Mouse (Mus musculus) bone marrow macrophage, adult 2 months (primary cell): ENCODE results near the gene Ano1. TPM values are rescaled to one million over a fixed set of nuclear protein-coding genes. Genes with fewer than 3 reads are reported as not detected.

Experiments used
- H3K27ac ChIP-seq: 2 replicates; pipeline ENCODE4 v1.5.1; 2012; ENCODE audit warnings: low read depth, low read length; ENCODE audit not compliant: insufficient read depth
- H3K4me1 ChIP-seq: 2 replicates; pipeline ENCODE4 v1.6.1; 2012; ENCODE audit warnings: low read length; ENCODE audit not compliant: control insufficient read depth, insufficient read depth
- H3K4me3 ChIP-seq: 2 replicates; pipeline ENCODE4 v1.5.1; 2012; ENCODE audit warnings: mild to moderate bottlenecking, low read length, moderate library complexity; ENCODE audit not compliant: insufficient read depth
- CTCF ChIP-seq: IDR thresholded peaks from 2 replicates; pipeline ENCODE4 v1.5.1; 2012; ENCODE audit warnings: low read depth, mild to moderate bottlenecking, low read length, moderate library complexity
- POLR2A ChIP-seq: IDR thresholded peaks from 2 replicates; pipeline ENCODE4 v1.6.1; 2012; ENCODE audit warnings: mild to moderate bottlenecking, low read depth, low read length, borderline replicate concordance
- polyA plus RNA-seq: library from polyadenylated mRNA; stranded (reverse); fragments of >200 nt; gene quantifications from 2 replicates; pipeline ENCODE4 v1.2.4, GENCODE M21; 2012; ENCODE audit not compliant: missing spikeins, insufficient read depth, insufficient read length

The Ano1 gene
- polyA plus RNA-seq, 1 experiment = not detected

DNA sequence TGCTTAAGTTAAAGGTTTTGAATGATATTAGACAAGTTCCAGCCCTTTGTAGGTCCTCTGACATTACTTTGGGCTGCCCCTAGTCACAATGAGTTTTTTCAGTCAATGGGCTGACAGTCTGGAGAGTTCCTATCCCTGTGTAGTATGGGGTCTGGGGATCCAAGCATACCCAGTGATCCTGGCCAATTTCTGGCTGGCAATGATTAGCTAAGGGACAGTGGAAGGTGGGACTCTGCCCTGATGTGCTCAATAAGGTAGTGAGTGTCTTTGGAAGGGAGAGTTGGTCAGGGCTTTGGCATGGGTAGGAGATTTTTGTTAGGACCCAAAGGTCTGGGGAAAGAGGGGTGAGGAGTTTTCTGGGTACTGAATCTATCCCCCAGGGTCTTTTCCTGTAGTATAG is 180.2 kb downstream of the Ano1 start:
- no peak for TF ChIP-seq CTCF
- TF ChIP-seq POLR2A = no peak
- Histone ChIP-seq H3K27ac (no peak overlapping the region), H3K4me3 (no peak overlapping the region), H3K4me1 (peaks cover 32% of the 10 kb centered on the region)

DNA sequence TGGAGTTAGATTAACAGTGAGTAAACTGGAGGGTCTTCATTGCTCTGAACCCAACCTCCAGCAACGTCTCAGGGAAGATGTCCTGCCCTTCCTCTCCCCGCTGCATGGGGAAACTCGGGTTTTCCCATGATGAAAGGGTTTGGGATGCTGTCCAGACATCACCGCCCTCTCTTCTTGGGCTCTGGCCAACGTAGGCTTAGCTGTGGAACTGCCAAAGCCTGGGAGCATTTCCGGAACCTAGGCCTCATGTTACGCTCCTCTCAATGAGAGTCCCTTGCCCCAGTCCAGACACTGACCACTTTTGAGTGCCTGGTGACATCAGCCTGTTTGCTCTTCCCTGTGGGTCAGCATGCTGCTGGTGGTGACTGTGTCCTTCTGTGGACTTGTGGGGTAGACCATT is 182.3 kb downstream of the Ano1 start:
- TF ChIP-seq CTCF (no peak), POLR2A (no peak)

DNA sequence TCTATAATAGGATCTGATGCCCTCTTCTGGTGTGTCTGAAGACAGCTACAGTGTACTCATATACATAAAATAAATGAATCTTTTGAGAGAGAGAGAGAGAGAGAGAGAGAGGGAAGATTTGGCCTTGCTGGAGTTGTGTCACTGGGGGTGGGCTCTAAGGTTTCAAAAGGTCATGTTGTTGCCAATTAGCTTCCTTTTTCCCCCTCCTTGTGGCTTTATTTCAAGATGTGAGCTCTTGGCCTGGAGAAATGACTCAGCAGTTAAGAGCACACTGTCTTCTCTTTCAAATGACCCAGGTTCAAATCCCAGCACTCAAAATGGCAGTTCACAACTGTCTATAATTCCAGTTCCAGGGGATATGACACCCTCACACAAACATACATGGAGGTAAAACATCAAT is 183.7 kb downstream of the Ano1 start:
- H3K4me3 ChIP-seq = no peak overlapping the region
- H3K4me1 ChIP-seq = peaks cover 28% of the 10 kb centered on the region
- TF ChIP-seq POLR2A = no peak
- no peak for TF ChIP-seq CTCF
- H3K27ac ChIP-seq = no peak overlapping the region

More for the DNA sequence above, 182.3 kb downstream of the Ano1 start:
- H3K4me3 ChIP-seq = no peak overlapping the region
- H3K27ac ChIP-seq = no peak overlapping the region
- peaks cover 28% of the 10 kb centered on the region for H3K4me1 ChIP-seq

DNA sequence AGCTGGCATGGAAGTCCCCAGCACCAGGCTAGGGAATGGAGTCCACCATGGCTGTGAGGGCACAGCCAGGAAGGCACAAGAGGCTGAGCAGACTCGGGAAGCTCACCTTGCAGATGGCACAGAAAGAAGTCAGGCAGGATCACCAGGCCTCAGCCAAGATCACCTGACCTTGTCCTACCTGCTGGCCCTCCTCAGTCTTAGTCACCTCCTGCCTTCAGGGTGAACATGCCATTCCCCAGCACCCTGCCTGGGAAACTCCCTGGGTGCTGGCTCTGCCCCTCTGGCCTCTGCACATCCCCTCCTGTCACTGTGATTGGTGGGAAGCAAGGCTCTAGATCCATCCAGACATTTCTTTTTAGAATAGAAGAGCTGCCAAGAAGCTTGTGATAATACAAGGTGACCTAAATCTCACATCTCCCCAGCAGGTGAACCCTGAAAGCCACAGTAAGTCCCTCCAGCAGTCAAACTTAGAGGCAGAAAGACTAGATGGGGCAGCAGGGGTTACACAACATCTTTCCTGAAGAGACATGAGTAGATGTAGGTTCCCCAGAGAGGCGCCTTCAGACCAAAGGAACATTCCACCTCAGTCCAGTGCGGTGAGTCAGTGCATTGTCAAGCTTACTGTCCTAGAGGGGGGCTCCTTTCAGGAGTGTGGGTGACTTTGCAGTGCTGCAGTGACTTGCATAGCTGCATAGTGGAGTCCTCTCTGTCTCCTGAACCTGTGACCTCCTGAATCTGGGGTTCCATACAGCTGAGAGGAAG is 184.7 kb downstream of the Ano1 start:
- Histone ChIP-seq H3K4me1 (peaks cover 28% of the 10 kb centered on the region), H3K4me3 (no peak overlapping the region), H3K27ac (no peak overlapping the region)
- no peak for TF ChIP-seq POLR2A
- TF ChIP-seq CTCF = no peak

- Histone ChIP-seq H3K4me3 (no peak overlapping the region), H3K4me1 (peaks cover 6% of the 10 kb centered on the region), H3K27ac (no peak overlapping the region)
- TF ChIP-seq POLR2A = no peak
- no peak for TF ChIP-seq CTCF
Measured at GRCm38 (mm10) chr7:144563456-144564155, 188.2 kb downstream of the Ano1 start.

- Histone ChIP-seq H3K27ac (no peak overlapping the region), H3K4me1 (no peaks in the 10 kb centered on the region), H3K4me3 (no peak overlapping the region)
- TF ChIP-seq POLR2A (no peak), CTCF (no peak)
Measured at GRCm38 (mm10) chr7:144562016-144562415, 189.8 kb downstream of the Ano1 start.

- Histone ChIP-seq H3K27ac (no peak overlapping the region), H3K4me1 (no peaks in the 10 kb centered on the region), H3K4me3 (no peak overlapping the region)
- TF ChIP-seq POLR2A = no peak
- TF ChIP-seq CTCF = no peak
Measured at GRCm38 (mm10) chr7:144560594-144560993, 191.2 kb downstream of the Ano1 start.

DNA sequence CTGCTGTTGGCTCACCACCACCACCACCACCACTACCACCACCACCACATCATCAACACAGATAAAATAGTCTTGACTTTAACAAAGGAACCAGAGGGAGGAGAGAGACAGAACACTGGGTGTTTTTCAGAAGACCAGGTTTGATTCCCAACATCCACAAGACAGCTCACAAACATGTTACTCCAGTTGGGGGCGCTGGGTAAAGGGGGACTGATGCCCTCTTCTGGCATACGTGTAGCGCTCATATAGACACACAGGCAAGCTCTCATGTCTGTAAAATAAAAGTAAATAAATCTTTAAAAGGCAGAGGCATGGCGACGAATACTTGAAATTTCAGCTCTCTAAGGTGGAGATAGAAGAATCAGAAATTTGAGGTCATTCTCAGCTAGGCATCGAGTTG is 193.2 kb downstream of the Ano1 start:
- 0 out of 2 replicates have a peak, but pooled peaks cover 2% of the 10 kb centered on the region for H3K4me1 ChIP-seq
- no peak overlapping the region for H3K27ac ChIP-seq
- TF ChIP-seq POLR2A (no peak), CTCF (no peak)
- no peak overlapping the region for H3K4me3 ChIP-seq

GRCm38 (mm10) chr7:144554123-144554472 is 197.7 kb downstream of the Ano1 start:
- Histone ChIP-seq H3K4me3 (peak overlapping the region; percentile 84), H3K27ac (no peak overlapping the region), H3K4me1 (peaks cover 20% of the 10 kb centered on the region)
- TF ChIP-seq CTCF (no peak), POLR2A (no peak)

GRCm38 (mm10) chr7:144553237-144554122 is 198.3 kb downstream of the Ano1 start, which contains the start of gene Ppfia1:
Gene Ppfia1, minus strand, starts transcription at chr7:144553729.
- TF ChIP-seq POLR2A = no peak
- no peak for TF ChIP-seq CTCF
- peaks cover 20% of the 10 kb centered on the region for H3K4me1 ChIP-seq
- peak within 1 kb of the TSS; percentile 84 for H3K4me3 ChIP-seq
- no peak within 1 kb of the TSS for H3K27ac ChIP-seq
